Mouse (Mus musculus) frontal cortex, postnatal 14 days (tissue): ENCODE measurements around the gene Ring1.
"Not testable (repeated sequence)": the region's sequence is repeated elsewhere in the genome, so short reads cannot be mapped to it uniquely, and the experiment has no call there.

ENCODE experiments used
- DNase-seq, 2 experiments: peaks; one replicate each; pipeline ENCODE4 v3.0.0; 2022; ENCODE audit warnings: low spot score in 2 of 2

Gene Ring1

DNA sequence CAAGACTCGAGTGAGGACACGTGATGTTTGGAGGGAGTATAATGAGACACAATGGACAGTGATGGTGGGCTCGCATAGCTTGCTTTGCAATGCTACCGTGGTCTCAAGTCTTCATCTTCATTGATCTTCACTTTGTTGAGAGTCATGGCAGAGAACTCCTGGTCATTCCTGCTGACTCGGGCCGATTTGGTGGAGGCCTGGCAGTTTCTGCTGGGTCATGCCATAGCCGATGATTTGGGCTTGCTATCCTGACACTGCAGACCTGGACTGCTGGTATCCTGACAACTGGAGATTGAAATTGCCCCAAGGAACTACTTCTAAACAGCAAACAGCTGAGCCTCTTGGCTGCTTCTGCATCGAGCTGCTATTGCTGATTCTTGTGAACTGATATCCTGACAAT is 29.5 kb downstream of the Ring1 start:
- DNase-seq = no peak

DNA sequence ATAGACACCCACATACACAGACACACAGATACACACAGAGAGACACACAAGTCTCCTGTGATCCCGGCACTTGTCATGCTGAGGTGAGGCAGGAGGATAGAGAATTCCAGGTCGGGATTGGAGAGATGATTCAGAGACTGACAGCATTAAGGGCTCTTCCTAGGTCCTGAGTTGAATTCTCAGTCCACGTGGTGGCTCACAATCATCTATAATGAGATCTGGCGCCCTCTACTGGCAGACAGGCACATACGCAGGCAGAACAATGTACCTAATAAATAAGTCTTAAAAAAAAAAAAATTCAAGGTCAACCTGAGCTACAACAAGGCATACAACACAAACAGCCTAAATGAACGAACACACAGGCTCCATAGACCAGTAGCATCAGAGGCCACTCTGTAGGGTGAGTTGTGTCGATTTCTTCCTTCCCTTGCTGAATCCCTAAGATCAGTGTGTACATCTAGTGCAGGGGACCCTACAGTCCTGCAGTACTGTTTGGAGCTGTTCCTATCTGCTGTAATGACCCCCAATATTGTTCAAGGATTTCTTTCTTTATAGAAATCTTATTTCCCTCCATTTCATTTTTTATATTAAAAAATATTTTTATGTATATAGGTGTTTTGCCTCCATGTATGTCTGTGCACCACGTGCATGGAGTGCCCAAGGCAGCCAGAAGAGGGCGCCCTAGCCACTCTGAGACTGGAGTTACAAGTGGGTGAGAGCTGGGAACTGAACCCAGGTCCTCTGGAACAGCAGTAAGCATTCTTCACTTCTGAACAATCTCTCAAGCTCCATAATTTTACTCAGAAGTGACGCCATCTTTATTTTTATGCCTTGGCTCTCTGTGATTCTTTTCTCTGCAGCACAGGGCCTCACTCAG is 32.5 kb downstream of the Ring1 start:
- DNase-seq = no peak

GRCm38 (mm10) chr17:33982136-33982535 is 42.3 kb downstream of the Ring1 start:
- DNase-seq = not testable (repeated sequence)

DNA sequence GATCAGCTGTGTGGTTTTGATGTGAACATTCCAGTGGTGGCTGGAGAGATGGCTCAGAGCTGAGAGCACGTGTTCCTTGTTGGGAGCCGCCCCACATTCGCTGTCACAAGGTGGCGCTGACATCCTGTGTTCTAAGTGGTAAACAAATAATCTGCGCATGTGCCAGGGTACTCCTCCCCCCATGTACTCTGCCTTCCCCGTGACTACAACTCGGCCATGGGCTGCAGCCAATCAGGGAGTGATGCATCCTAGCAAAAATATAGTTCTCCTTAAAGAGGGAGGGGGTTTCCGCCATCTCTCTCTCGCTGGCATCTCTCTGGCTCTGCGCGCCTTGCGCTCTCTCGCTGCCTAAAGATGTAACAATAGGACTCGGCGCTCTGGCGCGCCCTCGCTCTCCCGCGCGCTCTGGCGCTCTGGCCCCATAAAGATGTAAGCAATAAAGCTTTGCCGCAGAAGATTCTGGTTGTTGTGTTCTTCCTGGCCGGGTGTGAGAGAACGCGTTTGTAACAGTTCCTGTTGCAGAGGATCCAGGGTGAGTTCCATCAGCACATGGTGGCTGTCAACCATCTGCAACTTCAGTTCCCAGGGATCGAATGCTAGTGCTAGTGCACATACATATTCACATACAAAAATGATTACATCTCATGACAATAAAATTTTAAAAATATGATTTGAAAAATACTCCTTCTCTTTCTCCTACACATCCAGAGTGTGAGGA is 43.1 kb downstream of the Ring1 start:
- DNase-seq = peak; percentile 81 to 87

DNA sequence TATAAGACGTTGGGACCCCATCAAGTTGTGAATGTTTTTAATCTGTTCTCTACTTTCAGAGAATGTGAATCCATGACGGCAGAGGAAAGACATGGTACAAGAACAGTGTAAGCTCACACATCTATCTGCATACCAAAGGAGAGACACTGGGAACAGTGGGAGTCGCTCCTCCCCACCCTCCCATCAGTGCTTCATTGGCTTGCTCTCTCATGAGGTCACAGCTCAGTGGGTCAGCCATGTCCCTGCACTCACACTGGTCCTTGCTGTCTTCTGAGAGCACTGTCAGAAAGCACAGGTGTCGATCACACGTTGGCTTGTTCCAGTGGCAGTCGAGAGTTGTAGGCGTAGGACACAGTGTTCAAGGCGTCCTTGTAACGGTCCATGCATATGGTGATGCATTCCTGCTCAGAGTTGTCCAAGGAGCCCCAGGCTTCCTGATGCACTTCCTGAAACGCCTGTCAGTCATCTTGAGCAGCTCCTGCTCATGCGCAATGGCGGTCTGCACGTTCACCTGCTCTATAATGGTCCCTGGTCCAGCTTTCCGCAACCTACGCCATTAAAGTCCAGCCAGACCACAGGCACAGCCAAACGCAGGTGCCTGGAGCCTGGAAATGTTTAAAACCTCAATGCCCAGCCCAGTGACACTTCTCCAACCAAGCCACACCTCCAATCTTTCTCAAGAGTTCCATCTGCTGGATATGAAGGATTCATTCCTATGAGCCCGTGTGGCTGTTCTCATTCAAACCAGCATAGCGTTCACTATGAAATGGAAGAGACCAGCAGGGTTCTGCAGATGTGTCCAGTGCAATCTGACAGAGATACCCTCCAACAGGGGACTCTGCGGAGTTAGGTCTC is 44.1 kb downstream of the Ring1 start:
- no peak for DNase-seq

DNA sequence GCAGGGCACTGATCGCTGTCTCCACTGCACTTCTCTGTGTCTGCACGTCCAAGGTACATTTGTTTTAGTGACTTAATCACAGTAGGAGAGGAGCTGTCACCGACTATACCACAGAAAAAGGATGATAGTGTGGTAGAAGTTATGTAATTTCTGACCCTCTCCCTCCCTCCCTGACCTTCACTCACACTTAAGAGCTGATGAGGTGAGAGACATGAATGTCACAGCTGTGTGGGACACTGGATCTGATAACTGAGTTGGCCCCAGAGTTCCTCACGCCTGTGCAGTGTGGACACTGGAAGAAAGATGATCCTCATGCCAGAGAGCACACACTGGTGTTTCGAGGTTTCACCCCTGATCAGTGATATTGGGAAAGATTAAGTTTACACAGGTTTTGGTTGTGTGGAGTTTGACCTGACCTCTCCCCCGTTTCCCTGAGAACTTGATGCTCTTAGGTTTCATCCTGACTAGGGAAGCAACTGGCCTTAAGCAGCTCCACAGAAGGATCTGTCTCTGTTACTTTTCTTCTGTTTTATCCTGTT is 44.9 kb downstream of the Ring1 start:
- DNase-seq = no peak

DNA sequence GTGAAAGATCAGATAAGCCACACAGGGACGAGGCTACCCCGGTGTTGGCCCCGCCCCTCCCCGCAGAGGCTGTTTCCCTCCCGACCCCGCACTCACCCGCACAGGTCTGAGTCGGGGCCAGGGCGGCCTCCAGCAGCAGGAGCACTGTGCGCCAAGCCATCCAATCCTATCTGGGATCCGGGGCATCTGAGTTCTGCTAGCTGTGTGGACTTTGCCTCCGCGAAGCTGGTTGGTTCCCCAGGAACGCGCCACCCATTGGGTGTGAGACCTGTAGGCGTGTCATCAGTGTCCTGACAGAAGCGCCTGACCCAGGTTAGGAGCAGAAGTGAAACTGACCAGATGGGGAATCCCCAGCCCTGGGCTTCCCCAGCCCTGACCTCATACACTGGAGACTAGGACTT is 45.8 kb downstream of the Ring1 start:
- DNase-seq = no peak

- DNase-seq = no peak
Measured at GRCm38 (mm10) chr17:33977861-33978557, 46.5 kb downstream of the Ring1 start.

DNA sequence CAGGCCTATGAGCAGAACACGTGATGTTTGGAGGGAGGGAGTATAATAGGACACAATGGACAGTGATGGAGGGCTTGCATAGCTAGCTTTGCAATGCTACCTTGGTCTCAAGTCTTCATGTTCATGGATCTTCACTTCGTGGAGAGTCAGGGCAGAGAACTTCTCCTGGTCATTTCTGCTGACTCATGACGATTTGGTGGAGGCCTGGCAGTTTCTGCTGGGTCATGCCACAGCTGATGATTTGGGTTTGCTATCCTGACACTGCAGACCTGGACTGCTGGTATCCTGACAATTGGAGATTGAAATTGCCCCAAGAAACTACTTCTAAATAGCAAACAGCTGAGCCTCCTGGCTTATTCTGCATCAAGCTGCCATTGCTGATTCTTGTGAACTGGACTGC is 50.9 kb downstream of the Ring1 start:
- no peak for DNase-seq

GRCm38 (mm10) chr17:33972691-33973090 is 51.8 kb downstream of the Ring1 start:
- DNase-seq = no peak
